Mouse (Mus musculus): ENCODE measurements around the gene Hps3. TPM values are rescaled to one million over a fixed set of nuclear protein-coding genes. Genes with fewer than 3 reads are reported as not detected.

Gene Hps3
- total and polyA plus RNA-seq, 2 experiments from 2014 or later: 9.3 to 16.3 TPM

GRCm38 (mm10) chr3:19948552-19948951 lies 86.6 kb downstream of the Hps3 start:
- Histone ChIP-seq H3K4me3 (ENCODE audit: low read depth, low read length) (no peak overlapping the region), H3K27me3 (ENCODE audit: insufficient read depth, low read length) (no peaks in the 10 kb centered on the region), H3K4me1 (ENCODE audit: insufficient read depth, low read length) (no peaks in the 10 kb centered on the region), H3K9me3 (ENCODE audit: low read length) (no peaks in the 10 kb centered on the region), H3K27ac (ENCODE audit: low read depth, low read length) (no peak overlapping the region), H3K9ac (replicated peaks; ENCODE audit: low read length, poor library complexity, severe bottlenecking) (no peak overlapping the region), H3K36me3 (ENCODE audit: insufficient read depth, low read length) (no peaks in the 10 kb centered on the region), H3K4me2 (ENCODE audit: low read depth, low read length, poor library complexity, severe bottlenecking) (no peak overlapping the region)
- no peak for DNase-seq (ENCODE audit: low spot score)
- TF ChIP-seq CTCF (IDR thresholded peaks at IDR 0.05): no peak
- no peak for ATAC-seq (ENCODE audit: low FRiP score)

Other genes with a start within 250 kb of the Hps3 start
- gene Cp, start 78.3 kb downstream of the Hps3 start, total RNA-seq (2014; rRNA removed): 13.3 and 28.3 TPM in 2 replicates
- 11.8 and 12.2 TPM in 2 replicates for gene Cp, start 78.3 kb downstream of the Hps3 start, polyA plus RNA-seq (2015; fragmentation: Nextera tagmentation; extraction: Ambion mirVana)
- 12.6 and 13.5 TPM in 2 replicates for gene Hltf, start 22.5 kb upstream of the Hps3 start, total RNA-seq (2014; rRNA removed)
- gene Hltf, start 22.5 kb upstream of the Hps3 start, polyA plus RNA-seq (2015; fragmentation: Nextera tagmentation; extraction: Ambion mirVana): 6.3 and 8.1 TPM in 2 replicates
- gene Gyg, start 120.0 kb upstream of the Hps3 start, total RNA-seq (2014; rRNA removed): 38.0 and 40.5 TPM in 2 replicates
- gene Gyg, start 120.0 kb upstream of the Hps3 start, polyA plus RNA-seq (2015; fragmentation: Nextera tagmentation; extraction: Ambion mirVana): 77.8 and 86.3 TPM in 2 replicates
- gene Cpa3, start 206.9 kb upstream of the Hps3 start, total RNA-seq (2014; rRNA removed): 0.47 and 0.60 TPM in 2 replicates
- 0.11 and 0.77 TPM in 2 replicates for gene Cpa3, start 206.9 kb upstream of the Hps3 start, polyA plus RNA-seq (2015; fragmentation: Nextera tagmentation; extraction: Ambion mirVana)
- gene Cpb1, start 240.4 kb upstream of the Hps3 start, total RNA-seq (2014; rRNA removed): 0.09 TPM in 1 of 2 replicates, not detected in the other
- gene Cpb1, start 240.4 kb upstream of the Hps3 start, polyA plus RNA-seq (2015; fragmentation: Nextera tagmentation; extraction: Ambion mirVana): 0.20 and 0.39 TPM in 2 replicates